Mouse (Mus musculus) megakaryocyte progenitor cell, adult 5-6 weeks (primary cell): ENCODE data around the gene Olfml3. TPM values are rescaled to one million over a fixed set of nuclear protein-coding genes. Genes with fewer than 3 reads are reported as not detected.
A peak's percentile ranks its signal among the peaks of the same experiment; 100 is the strongest.

Source experiments
- ATAC-seq: replicated peaks from 2 replicates; pipeline ENCODE4 v1.8.0; 2016; ENCODE audit warnings: mild to moderate bottlenecking, moderate TSS enrichment, inconsistent platforms; ENCODE audit not compliant: poor library complexity
- total RNA-seq, 2 experiments: library from RNA; stranded (forward) in 1 of 2; stranded (reverse) in 1 of 2; fragments of 157-497, 149-512 nt in 1 of 2; fragments of 200-1000 nt in 1 of 2; gene quantifications; 2 replicates each; pipeline versions ENCODE4 v1.2.3 to v1.2.4; 2015 to 2017

Olfml3 gene
- total RNA-seq (2015) (0.37 and 0.49 TPM in 2 replicates), total RNA-seq (2017) (0.25 and 0.57 TPM in 2 replicates)

DNA sequence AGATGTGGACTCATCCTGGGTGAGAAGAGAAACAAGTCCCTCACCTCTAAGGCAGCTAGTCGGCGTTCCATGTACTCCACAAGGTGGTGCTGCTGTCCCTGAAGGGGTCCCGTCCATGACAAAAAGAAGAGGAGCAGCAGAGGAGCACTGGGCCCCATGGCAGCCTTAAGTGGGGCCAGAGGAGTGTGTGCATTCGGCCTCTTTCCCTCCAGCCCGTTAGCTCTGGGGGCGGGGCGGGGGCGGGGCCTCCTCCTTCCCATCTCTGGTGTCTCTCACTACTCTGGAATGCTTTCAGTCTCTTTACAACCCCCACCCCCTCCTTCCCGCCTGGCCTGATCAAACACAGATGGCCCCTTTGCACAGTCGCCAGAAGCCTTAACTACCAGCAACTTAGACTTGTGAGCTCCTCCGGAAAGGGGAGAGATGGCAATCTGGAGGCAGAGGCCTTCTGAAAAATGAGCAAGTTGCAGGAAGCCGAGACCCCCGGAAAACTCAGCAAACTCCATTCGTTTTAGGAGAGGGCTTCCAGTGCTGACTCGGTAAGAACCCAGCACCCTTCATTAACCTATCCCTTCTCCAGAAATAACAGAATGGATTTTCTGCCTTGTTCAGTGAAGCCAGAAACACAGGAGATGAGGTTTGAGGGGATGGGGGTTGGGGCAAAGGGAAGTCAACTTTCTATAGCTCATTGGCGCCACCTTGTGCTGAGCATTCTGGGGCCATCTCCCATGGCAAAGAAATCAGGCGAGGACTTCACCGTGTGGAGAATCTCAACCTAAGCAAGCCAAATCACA is at the start of gene Olfml3:
Gene Olfml3 (minus strand): TSS at position 224 of the 794 bp plus-strand sequence.
- peak; percentile 85 for ATAC-seq

- peak; percentile 37 for ATAC-seq
Measured at GRCm38 (mm10) chr3:103787225-103787624, 49.4 kb upstream of the Olfml3 start.

GRCm38 (mm10) chr3:103782844-103783609 is 45.2 kb upstream of the Olfml3 start:
- no peak for ATAC-seq

GRCm38 (mm10) chr3:103780777-103781176 is 43.0 kb upstream of the Olfml3 start:
- no peak for ATAC-seq

DNA sequence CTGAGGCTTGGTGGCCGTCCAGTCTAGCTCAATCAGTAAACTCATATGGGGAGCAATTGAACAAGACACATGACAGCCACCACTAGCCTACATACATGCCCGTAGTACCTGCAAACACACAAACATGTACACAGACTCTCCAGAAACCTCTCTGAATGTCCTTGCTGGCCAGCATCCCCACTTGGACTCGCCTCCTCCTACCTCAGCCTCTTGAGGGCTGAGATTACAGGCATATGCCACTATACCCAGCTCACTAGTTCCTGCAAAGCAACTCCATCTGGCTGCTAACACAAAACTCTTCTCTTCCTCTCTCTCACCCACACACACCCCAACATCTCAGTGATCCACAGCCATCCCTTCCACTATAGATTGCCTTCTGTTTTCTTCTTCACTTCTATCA is 42.5 kb upstream of the Olfml3 start:
- ATAC-seq: no peak

- ATAC-seq: peak; percentile 55
Measured at GRCm38 (mm10) chr3:103779183-103779582, 41.4 kb upstream of the Olfml3 start.

DNA sequence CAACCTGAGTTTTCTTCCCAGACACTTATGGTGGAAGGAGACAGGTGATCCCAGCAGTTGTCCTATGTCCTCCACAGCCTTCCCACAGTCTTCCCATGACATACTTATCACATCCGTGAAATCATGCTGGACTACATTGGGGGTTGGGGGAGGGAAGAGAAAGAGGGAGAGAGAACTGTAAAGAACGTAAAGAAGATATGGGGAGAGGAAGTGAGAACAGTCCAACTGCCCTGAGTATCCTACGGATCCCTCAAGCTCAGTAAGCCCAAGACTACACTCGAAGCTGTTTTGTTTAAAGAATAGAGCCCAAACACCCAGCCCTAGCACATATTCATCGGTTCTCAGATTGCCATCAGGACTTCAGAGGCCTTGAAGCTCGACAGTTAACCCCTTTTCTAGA is 40.9 kb upstream of the Olfml3 start:
- ATAC-seq: peak; percentile 27; the same call in 1 of the 2 replicates

- no peak for ATAC-seq
Measured at GRCm38 (mm10) chr3:103777940-103778339, 40.1 kb upstream of the Olfml3 start.

DNA sequence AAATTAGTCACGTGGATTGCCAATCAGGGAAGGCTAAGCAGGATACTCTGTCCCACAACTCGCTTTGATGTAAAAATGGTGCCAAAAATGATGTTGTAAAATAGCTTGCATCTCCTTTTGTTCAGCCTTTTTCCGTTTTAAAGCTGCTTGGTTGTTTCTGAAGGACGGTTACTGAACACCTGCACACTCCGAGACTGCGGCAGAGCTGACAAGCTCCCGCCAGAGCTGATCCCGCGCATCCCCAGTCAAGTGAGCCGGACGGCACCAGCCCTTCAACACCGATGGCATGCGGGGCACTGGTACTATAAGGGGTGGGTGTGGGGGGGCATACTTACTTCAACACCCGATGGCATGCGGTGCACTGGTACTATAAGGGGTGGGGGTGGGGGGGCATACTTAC is 36.2 kb upstream of the Olfml3 start:
- ATAC-seq: no peak

GRCm38 (mm10) chr3:103773508-103773907 is 35.7 kb upstream of the Olfml3 start:
- ATAC-seq: peak; percentile 40

- ATAC-seq: peak; percentile 63
Measured at GRCm38 (mm10) chr3:103772846-103773245, 35.0 kb upstream of the Olfml3 start.

DNA sequence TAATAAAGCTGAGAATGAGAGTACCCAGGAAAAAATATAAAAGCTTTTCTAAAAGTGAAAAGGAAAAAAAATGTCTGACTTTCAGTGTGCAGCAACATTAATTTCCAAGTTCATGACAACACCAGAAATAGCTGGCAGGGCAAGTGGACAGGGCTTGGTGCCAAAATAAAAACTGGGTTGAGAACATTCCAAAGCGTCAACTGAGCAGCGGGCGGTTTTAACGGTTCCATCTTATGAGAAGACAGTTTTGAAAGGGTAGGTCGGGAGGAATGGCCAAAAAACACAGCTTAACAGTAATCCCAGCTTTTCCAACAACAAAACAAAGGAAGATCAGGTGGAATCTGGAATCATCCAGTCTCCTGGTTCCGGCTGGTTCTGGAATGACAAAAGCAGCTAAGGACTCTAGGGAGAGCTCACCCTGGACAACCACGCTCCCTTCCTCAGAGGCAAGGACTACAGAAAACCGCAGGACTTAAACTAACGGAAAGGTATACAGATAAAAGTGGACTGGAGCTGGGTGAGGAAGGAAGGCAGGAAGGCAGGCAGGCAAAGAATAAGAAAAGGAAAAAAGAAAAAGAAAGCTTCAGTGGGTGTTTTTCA is 33.8 kb upstream of the Olfml3 start:
- peak; percentile 42; the same call in 1 of the 2 replicates for ATAC-seq

DNA sequence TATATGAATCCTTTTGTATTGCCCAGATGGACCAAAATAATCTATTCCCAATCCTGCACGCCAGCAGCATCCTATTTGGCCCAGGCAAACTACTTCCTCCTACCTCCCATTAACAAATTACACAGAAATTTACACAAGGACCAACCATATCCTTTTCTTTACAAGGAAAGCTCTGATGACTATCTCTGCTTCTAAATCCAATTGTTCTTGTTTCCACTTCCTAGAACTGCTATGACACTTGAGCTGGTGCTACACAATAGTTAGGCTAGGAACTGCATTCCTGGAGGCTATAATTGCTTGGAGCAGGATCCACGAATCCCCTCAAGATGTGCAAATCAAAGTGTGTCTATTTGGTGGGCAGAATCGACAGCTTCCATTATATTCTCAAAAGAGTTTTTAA is 29.0 kb upstream of the Olfml3 start:
- ATAC-seq: no peak

GRCm38 (mm10) chr3:103759261-103759970 is 21.6 kb upstream of the Olfml3 start:
- ATAC-seq: no peak

DNA sequence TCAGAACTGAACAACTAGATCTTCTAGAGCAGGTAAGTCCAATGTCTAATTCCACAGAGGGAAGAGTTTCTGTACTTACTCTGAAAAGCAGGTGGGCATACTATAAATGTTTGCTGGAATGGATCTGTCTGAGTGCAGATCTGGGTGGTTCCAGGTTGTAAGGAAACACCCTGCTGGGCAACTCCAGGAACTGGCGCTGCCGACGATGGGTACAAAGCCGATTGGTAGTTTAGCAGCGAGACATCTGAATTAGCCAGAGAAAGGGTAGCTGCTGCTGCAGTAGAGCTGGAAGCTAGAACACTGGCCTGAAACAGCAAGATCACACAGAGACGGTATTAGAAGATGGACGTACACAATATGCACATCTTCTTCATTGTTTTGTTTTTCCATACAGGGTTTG is 20.7 kb upstream of the Olfml3 start:
- ATAC-seq: no peak

GRCm38 (mm10) chr3:103756920-103757319 is 19.1 kb upstream of the Olfml3 start:
- ATAC-seq: no peak

DNA sequence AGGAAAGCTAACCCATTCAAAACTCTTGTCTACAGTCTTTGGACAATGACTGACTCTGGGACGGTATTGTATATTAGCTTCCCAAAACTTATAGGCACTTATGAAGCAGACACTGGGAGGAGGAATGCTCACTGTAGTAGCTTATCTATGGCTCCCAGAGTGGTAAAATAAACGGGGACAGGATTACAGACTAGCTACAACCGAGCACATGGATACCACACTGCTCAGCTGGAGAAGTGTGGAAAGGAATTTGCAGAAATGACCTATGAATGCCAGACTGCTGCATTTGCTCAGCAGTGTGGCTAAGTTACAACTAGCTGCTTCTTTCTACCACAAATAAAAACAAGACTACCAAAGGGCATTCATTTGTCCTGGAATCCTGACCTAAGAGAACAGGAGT is 17.6 kb upstream of the Olfml3 start:
- no peak for ATAC-seq

DNA sequence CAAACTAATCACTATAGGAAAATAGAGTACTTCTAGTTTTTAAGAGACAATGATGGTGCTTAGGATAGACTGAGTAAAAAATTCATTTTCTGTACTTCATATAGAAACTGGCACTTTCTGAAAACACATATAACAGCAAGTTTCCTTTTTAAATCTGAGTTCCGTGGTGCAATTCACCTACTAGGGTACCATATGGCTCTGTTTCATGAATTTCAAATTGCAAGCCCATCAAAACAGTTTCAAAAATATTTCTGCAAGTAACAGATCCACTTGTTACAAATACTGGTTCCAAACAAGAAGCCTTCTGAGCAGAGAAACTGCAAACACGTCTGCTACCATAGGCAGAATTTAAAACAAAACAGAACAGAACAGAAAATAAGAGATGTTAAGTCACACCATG is 13.8 kb upstream of the Olfml3 start:
- ATAC-seq: no peak

GRCm38 (mm10) chr3:103746711-103747110 is 8.9 kb upstream of the Olfml3 start:
- ATAC-seq: no peak

DNA sequence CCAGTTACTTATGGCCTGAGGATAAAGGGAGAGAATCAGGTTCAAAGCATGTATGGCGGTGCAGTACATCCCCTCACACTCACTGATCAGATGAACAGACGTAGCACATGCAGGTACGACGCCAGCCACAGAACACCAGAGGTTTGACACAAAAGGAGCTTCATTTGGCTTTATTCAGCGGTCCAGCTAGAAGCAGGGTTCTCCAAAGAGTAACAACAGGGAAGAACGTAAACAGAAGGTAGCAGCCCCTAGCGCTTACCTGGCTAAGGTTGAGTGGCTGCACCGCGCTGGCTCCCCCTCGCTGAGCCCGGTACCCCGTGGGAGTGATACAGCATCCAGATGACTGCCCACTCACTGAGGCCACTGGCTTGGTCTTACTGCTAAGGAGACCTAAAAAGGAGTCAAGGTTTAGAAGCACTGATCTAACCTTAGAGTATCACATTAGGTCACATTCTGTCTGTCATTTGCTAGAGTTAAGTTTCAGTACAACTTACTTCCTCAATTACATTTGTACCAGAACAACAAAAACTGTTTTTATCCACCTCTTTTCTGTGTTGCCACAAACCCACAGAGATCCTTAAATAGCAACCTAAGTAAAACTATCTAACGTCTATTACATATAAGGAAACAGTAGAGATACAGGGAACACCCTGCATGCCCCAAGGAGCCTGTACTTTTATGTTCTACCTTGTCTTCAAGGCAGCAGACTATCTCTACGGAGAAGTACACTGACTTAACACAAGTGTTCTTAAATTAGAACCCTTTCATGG is 7.4 kb upstream of the Olfml3 start:
- ATAC-seq: peak; percentile 57
